Mouse (Mus musculus) ovary, postnatal 10 days (tissue): ENCODE measurements at regions not wholly inside any gene's neighbourhood (a gene's known extent, or its start where the extent isn't known, plus 50 kb on each side); places are given as distances from the start of the nearest gene placed in this dataset.

Experiments
- DNase-seq: peaks from one replicate; pipeline ENCODE4 v3.0.0; 2022; ENCODE audit warnings: low spot score

- DNase-seq: no peak
Observed at GRCm38 (mm10) chr3:80263095-80263494, 378.8 kb downstream of the Fam198b start.

GRCm38 (mm10) chr3:80284656-80285055, 400.3 kb downstream of the Fam198b start:
- DNase-seq: no peak

GRCm38 (mm10) chr3:80285246-80285645, 400.9 kb downstream of the Fam198b start:
- DNase-seq: no peak

- no peak for DNase-seq
Observed at GRCm38 (mm10) chr3:80293485-80293884, 409.2 kb downstream of the Fam198b start.

GRCm38 (mm10) chr3:80307632-80308031, 423.3 kb downstream of the Fam198b start:
- no peak for DNase-seq

GRCm38 (mm10) chr3:80309931-80310330, 425.6 kb downstream of the Fam198b start:
- no peak for DNase-seq

GRCm38 (mm10) chr3:80311689-80312088, 427.4 kb downstream of the Fam198b start:
- no peak for DNase-seq

- no peak for DNase-seq
Observed at GRCm38 (mm10) chr3:80322291-80322690, 438.0 kb downstream of the Fam198b start.

GRCm38 (mm10) chr3:80324726-80325125, 440.4 kb downstream of the Fam198b start:
- DNase-seq: no peak

- no peak for DNase-seq
Observed at GRCm38 (mm10) chr3:80331776-80332175, 447.4 kb downstream of the Fam198b start.

- no peak for DNase-seq
Observed at GRCm38 (mm10) chr3:80334446-80334893, 450.1 kb downstream of the Fam198b start.

- no peak for DNase-seq
Observed at GRCm38 (mm10) chr3:80336123-80336674, 451.9 kb downstream of the Fam198b start.

GRCm38 (mm10) chr3:80367972-80368371, 434.7 kb downstream of the Gria2 start:
- DNase-seq: no peak

GRCm38 (mm10) chr3:80369214-80369941, 433.3 kb downstream of the Gria2 start:
- no peak for DNase-seq

- DNase-seq: no peak
Observed at GRCm38 (mm10) chr3:80372436-80372835, 430.2 kb downstream of the Gria2 start.

- DNase-seq: no peak
Observed at GRCm38 (mm10) chr3:80385986-80386385, 416.6 kb downstream of the Gria2 start.

GRCm38 (mm10) chr3:80396240-80396639, 406.4 kb downstream of the Gria2 start:
- DNase-seq: no peak

GRCm38 (mm10) chr3:80420453-80420852, 382.2 kb downstream of the Gria2 start:
- DNase-seq: no peak

GRCm38 (mm10) chr3:80421461-80421860, 381.2 kb downstream of the Gria2 start:
- DNase-seq: no peak

- DNase-seq: no peak
Observed at GRCm38 (mm10) chr3:80422106-80422505, 380.5 kb downstream of the Gria2 start.

GRCm38 (mm10) chr3:80422646-80423045, 380.0 kb downstream of the Gria2 start:
- no peak for DNase-seq
